Mouse (Mus musculus): ENCODE results near the gene Dagla. TPM values are rescaled to one million over a fixed set of nuclear protein-coding genes. Genes with fewer than 3 reads are reported as not detected.

Dagla gene
- polyA plus RNA-seq, 1 experiment from 2014 or later = 8.4 TPM

DNA sequence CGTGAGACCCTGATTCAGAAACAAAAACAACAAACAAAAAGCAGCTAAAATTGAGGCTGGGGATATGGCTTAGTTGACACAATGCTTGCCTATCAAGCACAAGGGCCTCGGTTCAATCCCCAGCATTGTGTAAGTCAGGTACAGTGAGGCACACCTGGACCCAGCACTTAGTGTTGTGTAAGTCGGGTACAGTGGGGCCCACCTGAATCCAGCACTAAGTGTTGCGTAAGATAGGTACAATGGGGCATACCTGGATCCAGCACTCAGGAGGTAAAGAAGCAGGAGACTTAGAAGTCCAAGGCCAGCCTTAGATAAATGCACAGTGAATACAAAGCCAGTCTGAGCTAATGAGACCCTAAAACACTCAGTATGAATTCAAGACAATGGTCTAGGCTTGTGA, 34.0 kb upstream of the Dagla start:
- H3K36me3 ChIP-seq (ENCODE audit: control insufficient read depth, insufficient read depth) = no peaks in the 10 kb centered on the region
- 76% methylated on average over 4 of the region's 4 CpGs for WGBS
- no peak overlapping the region for H3K9ac ChIP-seq (replicated peaks; ENCODE audit: low read depth, low read length)
- H3K27ac ChIP-seq (ENCODE audit: low read length) = no peak overlapping the region
- H3K27me3 ChIP-seq (replicated peaks; ENCODE audit: control insufficient read depth, insufficient read depth, low read length) = no peaks in the 10 kb centered on the region
- peaks cover 13% of the 10 kb centered on the region for H3K4me1 ChIP-seq (replicated peaks; ENCODE audit: control insufficient read depth, insufficient read depth, low read length)
- H3K4me3 ChIP-seq (replicated peaks; ENCODE audit: low read length) = no peak overlapping the region
- no peak overlapping the region for H3K4me2 ChIP-seq (ENCODE audit: low read length)
- no peak for ATAC-seq
- no peaks in the 10 kb centered on the region for H3K9me3 ChIP-seq (ENCODE audit: control insufficient read depth, low read length)

DNA sequence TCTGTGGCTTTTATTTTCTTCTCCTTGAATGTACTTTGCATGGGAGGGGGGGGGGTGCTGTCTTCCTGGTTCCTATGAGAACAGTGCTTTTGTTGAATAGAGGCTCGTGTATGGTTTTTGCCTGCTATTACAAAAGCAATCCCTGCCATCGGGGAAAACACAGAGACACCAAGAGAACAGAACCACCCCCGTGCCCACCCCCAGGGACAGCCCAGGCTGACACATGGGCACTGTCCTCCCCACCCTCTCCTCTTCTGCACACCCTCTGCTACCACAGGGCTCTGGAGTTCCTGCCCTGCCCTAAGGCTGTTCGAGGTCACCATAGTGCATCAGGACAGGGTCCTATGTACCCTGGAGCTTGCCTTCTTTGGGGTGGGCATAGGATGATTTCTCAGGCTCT, 29.8 kb upstream of the Dagla start:
- ATAC-seq = no peak
- H3K27ac ChIP-seq (ENCODE audit: low read length) = no peak overlapping the region
- H3K4me3 ChIP-seq (replicated peaks; ENCODE audit: low read length) = no peak overlapping the region
- no peaks in the 10 kb centered on the region for H3K36me3 ChIP-seq (ENCODE audit: control insufficient read depth, insufficient read depth)
- WGBS = 68% methylated on average over 4 of the region's 4 CpGs
- no peak overlapping the region for H3K4me2 ChIP-seq (ENCODE audit: low read length)
- H3K4me1 ChIP-seq (replicated peaks; ENCODE audit: control insufficient read depth, insufficient read depth, low read length) = no peaks in the 10 kb centered on the region
- H3K27me3 ChIP-seq (replicated peaks; ENCODE audit: control insufficient read depth, insufficient read depth, low read length) = no peaks in the 10 kb centered on the region
- H3K9me3 ChIP-seq (ENCODE audit: control insufficient read depth, low read length) = no peaks in the 10 kb centered on the region
- no peak overlapping the region for H3K9ac ChIP-seq (replicated peaks; ENCODE audit: low read depth, low read length)

GRCm38 (mm10) chr19:10333545-10334252, 29.0 kb upstream of the Dagla start:
- WGBS = 37% methylated on average over 9 of the region's 9 CpGs
- no peaks in the 10 kb centered on the region for H3K4me1 ChIP-seq (replicated peaks; ENCODE audit: control insufficient read depth, insufficient read depth, low read length)
- ATAC-seq = peak; percentile 82

DNA sequence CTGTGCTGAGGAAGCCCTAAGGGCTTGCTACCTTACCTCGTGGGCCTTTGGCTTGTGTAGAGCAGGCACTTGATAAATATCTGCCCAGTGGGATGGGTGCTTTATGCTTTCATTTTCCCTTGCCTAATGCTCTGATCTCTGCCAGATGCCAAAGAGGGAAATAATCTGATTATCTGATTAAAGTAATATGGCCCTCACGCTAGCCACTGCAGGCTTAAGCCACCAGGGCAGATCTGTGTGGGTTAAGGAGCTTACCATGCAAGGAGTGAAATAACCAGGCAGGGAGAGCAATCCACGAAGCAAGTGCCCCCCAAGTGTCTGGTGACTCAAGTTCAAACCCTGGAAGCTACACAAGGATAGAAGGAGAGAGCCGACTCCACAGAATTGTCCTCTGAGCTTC, 27.0 kb upstream of the Dagla start:
- Histone ChIP-seq H3K4me3 (replicated peaks; ENCODE audit: low read length) (no peak overlapping the region), H3K4me1 (replicated peaks; ENCODE audit: control insufficient read depth, insufficient read depth, low read length) (no peaks in the 10 kb centered on the region), H3K36me3 (ENCODE audit: control insufficient read depth, insufficient read depth) (no peaks in the 10 kb centered on the region), H3K9me3 (ENCODE audit: control insufficient read depth, low read length) (no peaks in the 10 kb centered on the region), H3K27ac (ENCODE audit: low read length) (no peak overlapping the region), H3K4me2 (ENCODE audit: low read length) (no peak overlapping the region), H3K27me3 (replicated peaks; ENCODE audit: control insufficient read depth, insufficient read depth, low read length) (no peaks in the 10 kb centered on the region), H3K9ac (replicated peaks; ENCODE audit: low read depth, low read length) (no peak overlapping the region)
- ATAC-seq = no peak
- 67% methylated on average over 4 of the region's 4 CpGs for WGBS

More at GRCm38 (mm10) chr19:10333545-10334252, 29.0 kb upstream of the Dagla start:
- H3K36me3 ChIP-seq (ENCODE audit: control insufficient read depth, insufficient read depth) = no peaks in the 10 kb centered on the region
- no peak overlapping the region for H3K27ac ChIP-seq (ENCODE audit: low read length)
- H3K27me3 ChIP-seq (replicated peaks; ENCODE audit: control insufficient read depth, insufficient read depth, low read length) = no peaks in the 10 kb centered on the region
- H3K9me3 ChIP-seq (ENCODE audit: control insufficient read depth, low read length) = no peaks in the 10 kb centered on the region
- H3K9ac ChIP-seq (replicated peaks; ENCODE audit: low read depth, low read length) = no peak overlapping the region
- no peak overlapping the region for H3K4me3 ChIP-seq (replicated peaks; ENCODE audit: low read length)
- H3K4me2 ChIP-seq (ENCODE audit: low read length) = no peak overlapping the region

DNA sequence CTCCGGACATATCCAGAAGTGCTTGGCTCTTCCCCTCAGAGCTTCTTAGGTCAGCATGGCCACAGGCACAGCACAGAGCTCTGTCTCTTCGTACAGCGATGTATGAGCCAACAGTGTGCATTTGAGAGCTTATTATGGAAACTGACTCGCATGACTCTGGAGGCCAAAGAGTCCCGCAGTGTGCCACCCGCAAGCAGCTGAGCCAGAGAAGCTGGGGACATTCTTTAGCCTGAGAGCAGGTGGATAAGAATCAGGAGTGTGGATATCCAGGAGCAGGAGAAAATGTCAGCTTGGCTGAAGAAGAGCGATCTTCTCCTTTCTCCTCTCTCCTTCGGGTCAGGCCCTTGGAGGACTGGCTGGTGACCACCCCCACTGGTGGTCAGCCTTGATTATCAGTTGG, 24.4 kb upstream of the Dagla start:
- H3K27ac ChIP-seq (ENCODE audit: low read length) = no peak overlapping the region
- H3K4me1 ChIP-seq (replicated peaks; ENCODE audit: control insufficient read depth, insufficient read depth, low read length) = no peaks in the 10 kb centered on the region
- ATAC-seq = no peak
- no peaks in the 10 kb centered on the region for H3K36me3 ChIP-seq (ENCODE audit: control insufficient read depth, insufficient read depth)
- 91% methylated on average over 8 of the region's 8 CpGs for WGBS
- H3K27me3 ChIP-seq (replicated peaks; ENCODE audit: control insufficient read depth, insufficient read depth, low read length) = no peaks in the 10 kb centered on the region
- no peak overlapping the region for H3K4me2 ChIP-seq (ENCODE audit: low read length)
- no peak overlapping the region for H3K4me3 ChIP-seq (replicated peaks; ENCODE audit: low read length)
- no peak overlapping the region for H3K9ac ChIP-seq (replicated peaks; ENCODE audit: low read depth, low read length)
- no peaks in the 10 kb centered on the region for H3K9me3 ChIP-seq (ENCODE audit: control insufficient read depth, low read length)

DNA sequence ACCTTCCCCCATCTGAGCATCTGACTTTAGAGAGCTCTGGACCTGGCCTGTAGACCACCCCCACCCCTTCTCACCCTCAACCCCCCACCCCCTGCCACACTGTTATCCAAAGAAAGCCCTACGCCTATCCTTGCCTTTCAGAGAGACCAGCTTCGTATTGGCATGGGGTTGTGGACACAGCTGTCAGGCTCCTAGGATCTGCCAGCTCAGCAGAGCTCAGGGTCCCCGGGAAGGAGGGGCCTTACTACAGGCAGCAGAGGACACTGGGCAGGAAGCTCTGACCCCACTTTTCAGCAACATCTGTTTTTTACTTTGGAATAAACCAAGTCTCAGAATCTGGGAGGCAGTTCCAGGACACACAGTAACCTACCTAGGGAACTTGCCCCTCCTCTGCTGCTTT, 21.9 kb upstream of the Dagla start:
- Histone ChIP-seq H3K9ac (replicated peaks; ENCODE audit: low read depth, low read length) (no peak overlapping the region), H3K27ac (ENCODE audit: low read length) (no peak overlapping the region), H3K4me2 (ENCODE audit: low read length) (no peak overlapping the region), H3K4me1 (replicated peaks; ENCODE audit: control insufficient read depth, insufficient read depth, low read length) (peaks cover 6% of the 10 kb centered on the region), H3K9me3 (ENCODE audit: control insufficient read depth, low read length) (no peaks in the 10 kb centered on the region), H3K4me3 (replicated peaks; ENCODE audit: low read length) (no peak overlapping the region), H3K36me3 (ENCODE audit: control insufficient read depth, insufficient read depth) (no peaks in the 10 kb centered on the region), H3K27me3 (replicated peaks; ENCODE audit: control insufficient read depth, insufficient read depth, low read length) (no peaks in the 10 kb centered on the region)
- no peak for ATAC-seq
- WGBS = 65% methylated on average over 3 of the region's 3 CpGs

DNA sequence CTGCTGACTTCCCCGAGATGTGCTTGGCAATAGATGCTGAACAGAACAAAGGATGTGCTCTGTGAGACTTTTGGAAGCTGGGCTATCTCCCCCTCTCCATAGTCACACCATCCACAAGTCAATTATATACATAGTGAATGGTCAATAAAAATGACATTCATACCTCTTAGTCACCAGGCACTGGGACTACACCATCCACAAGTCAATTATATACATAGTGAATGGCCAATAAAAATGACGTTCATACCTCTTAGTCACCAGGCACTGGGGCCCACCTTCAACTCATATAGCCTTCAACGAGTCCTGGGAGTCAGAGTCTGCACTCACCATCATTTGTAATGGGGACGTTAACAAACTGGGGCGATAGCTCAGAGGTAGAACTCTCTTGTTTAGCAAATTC, 19.2 kb upstream of the Dagla start:
- Histone ChIP-seq H3K9ac (replicated peaks; ENCODE audit: low read depth, low read length) (no peak overlapping the region), H3K4me3 (replicated peaks; ENCODE audit: low read length) (no peak overlapping the region), H3K4me1 (replicated peaks; ENCODE audit: control insufficient read depth, insufficient read depth, low read length) (peaks cover 6% of the 10 kb centered on the region), H3K36me3 (ENCODE audit: control insufficient read depth, insufficient read depth) (no peaks in the 10 kb centered on the region), H3K27me3 (replicated peaks; ENCODE audit: control insufficient read depth, insufficient read depth, low read length) (no peaks in the 10 kb centered on the region), H3K27ac (ENCODE audit: low read length) (no peak overlapping the region), H3K9me3 (ENCODE audit: control insufficient read depth, low read length) (no peaks in the 10 kb centered on the region), H3K4me2 (ENCODE audit: low read length) (no peak overlapping the region)
- 73% methylated on average over 5 of the region's 5 CpGs for WGBS
- no peak for ATAC-seq

- Histone ChIP-seq H3K4me2 (ENCODE audit: low read length) (no peak overlapping the region), H3K27me3 (replicated peaks; ENCODE audit: control insufficient read depth, insufficient read depth, low read length) (no peaks in the 10 kb centered on the region), H3K27ac (ENCODE audit: low read length) (no peak overlapping the region), H3K4me3 (replicated peaks; ENCODE audit: low read length) (no peak overlapping the region), H3K9me3 (ENCODE audit: control insufficient read depth, low read length) (no peaks in the 10 kb centered on the region), H3K4me1 (replicated peaks; ENCODE audit: control insufficient read depth, insufficient read depth, low read length) (peaks cover 6% of the 10 kb centered on the region), H3K9ac (replicated peaks; ENCODE audit: low read depth, low read length) (no peak overlapping the region), H3K36me3 (ENCODE audit: control insufficient read depth, insufficient read depth) (no peaks in the 10 kb centered on the region)
- ATAC-seq = 0 out of 2 replicates have a peak, but pooled peaks have one; percentile 28
- WGBS = 10% methylated on average over 9 of the region's 9 CpGs
Observed at GRCm38 (mm10) chr19:10323362-10323837, 18.7 kb upstream of the Dagla start.

- Histone ChIP-seq H3K27ac (ENCODE audit: low read length) (no peak overlapping the region), H3K4me3 (replicated peaks; ENCODE audit: low read length) (no peak overlapping the region), H3K4me2 (ENCODE audit: low read length) (no peak overlapping the region), H3K4me1 (replicated peaks; ENCODE audit: control insufficient read depth, insufficient read depth, low read length) (no peaks in the 10 kb centered on the region), H3K36me3 (ENCODE audit: control insufficient read depth, insufficient read depth) (no peaks in the 10 kb centered on the region), H3K9me3 (ENCODE audit: control insufficient read depth, low read length) (no peaks in the 10 kb centered on the region), H3K27me3 (replicated peaks; ENCODE audit: control insufficient read depth, insufficient read depth, low read length) (no peaks in the 10 kb centered on the region), H3K9ac (replicated peaks; ENCODE audit: low read depth, low read length) (no peak overlapping the region)
- WGBS = 66% methylated on average over 4 of the region's 4 CpGs
- no peak for ATAC-seq
Observed at GRCm38 (mm10) chr19:10317795-10318194, 13.1 kb upstream of the Dagla start.

DNA sequence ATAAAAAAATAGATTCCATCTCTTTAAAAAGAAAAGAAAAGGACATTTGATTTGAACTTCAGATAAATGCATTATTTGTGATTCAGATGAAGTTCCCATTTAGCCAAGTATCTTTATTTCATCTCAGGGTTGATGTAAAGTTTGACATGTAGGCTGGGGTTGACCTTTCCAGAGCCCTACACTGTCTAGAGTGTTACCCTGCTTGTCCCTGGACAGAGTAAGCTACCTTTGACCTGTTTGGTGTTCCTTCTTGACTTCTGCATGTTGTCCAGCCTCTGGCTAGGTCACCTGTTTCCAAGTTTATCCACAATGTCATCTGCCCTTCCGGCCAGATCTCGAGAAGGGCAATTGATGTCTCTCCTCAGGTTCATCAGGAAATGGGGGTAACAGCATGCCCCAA, 12.7 kb upstream of the Dagla start:
- no peaks in the 10 kb centered on the region for H3K4me1 ChIP-seq (replicated peaks; ENCODE audit: control insufficient read depth, insufficient read depth, low read length)

More for the DNA sequence above, 12.7 kb upstream of the Dagla start:
- Histone ChIP-seq H3K27ac (ENCODE audit: low read length) (no peak overlapping the region), H3K9me3 (ENCODE audit: control insufficient read depth, low read length) (no peaks in the 10 kb centered on the region), H3K36me3 (ENCODE audit: control insufficient read depth, insufficient read depth) (no peaks in the 10 kb centered on the region), H3K27me3 (replicated peaks; ENCODE audit: control insufficient read depth, insufficient read depth, low read length) (no peaks in the 10 kb centered on the region), H3K9ac (replicated peaks; ENCODE audit: low read depth, low read length) (no peak overlapping the region), H3K4me2 (ENCODE audit: low read length) (no peak overlapping the region), H3K4me3 (replicated peaks; ENCODE audit: low read length) (no peak overlapping the region)
- ATAC-seq = no peak
- WGBS = 93% methylated on average over 2 of the region's 2 CpGs
